Mouse (Mus musculus) midbrain, postnatal 0 days (tissue): ENCODE data around the gene Fasl. TPM values are rescaled to one million over a fixed set of nuclear protein-coding genes. Genes with fewer than 3 reads are reported as not detected.

ENCODE experiments used
- ATAC-seq: fragments of 200-750 bp; cut with Nextera tagmentation; 2 replicates; pipeline ENCODE4 v1.8.0; 2017; ENCODE audit warnings: moderate number of reproducible peaks, mild to moderate bottlenecking, moderate TSS enrichment, moderate library complexity; ENCODE audit not compliant: low FRiP score
- DNase-seq: peaks from one replicate; pipeline ENCODE4 v3.0.0-alpha.2; 2015; ENCODE audit warnings: low spot score
- H3K27ac ChIP-seq: fragments of 300-500 bp; sonication (generic); 2 replicates; pipeline ENCODE4 v1.5.1; 2014; ENCODE audit warnings: low read depth, mild to moderate bottlenecking, low read length, mixed read lengths
- H3K27me3 ChIP-seq: fragments of 300-500 bp; sonication (generic); 2 replicates; pipeline ENCODE4 v1.6.1; 2014; ENCODE audit warnings: low read length, control low read depth, mixed read lengths; ENCODE audit not compliant: insufficient read depth
- H3K36me3 ChIP-seq: fragments of 300-500 bp; sonication (generic); 2 replicates; pipeline ENCODE4 v1.6.1; 2014; ENCODE audit warnings: low read length, control low read depth, mixed read lengths; ENCODE audit not compliant: insufficient read depth
- H3K4me1 ChIP-seq: fragments of 300-500 bp; sonication (generic); 2 replicates; pipeline ENCODE4 v1.6.1; 2014; ENCODE audit warnings: mild to moderate bottlenecking, control low read depth, antibody characterized with exemption, low read length, mixed read lengths; ENCODE audit not compliant: insufficient read depth
- H3K4me2 ChIP-seq: fragments of 300-500 bp; sonication (generic); 2 replicates; pipeline ENCODE4 v1.6.1; 2014; ENCODE audit warnings: low read depth, mild to moderate bottlenecking, low read length, mixed read lengths; ENCODE audit not compliant: poor library complexity, severe bottlenecking
- H3K4me3 ChIP-seq: fragments of 300-500 bp; sonication (generic); 2 replicates; pipeline ENCODE4 v1.5.1; 2014; ENCODE audit warnings: low read depth, mild to moderate bottlenecking, low read length, moderate library complexity
- H3K9ac ChIP-seq: fragments of 300-500 bp; sonication (generic); replicated peaks from 2 replicates; pipeline ENCODE4 v1.6.1; 2014; ENCODE audit warnings: mild to moderate bottlenecking, low read length, moderate library complexity, mixed read lengths; ENCODE audit not compliant: poor library complexity, severe bottlenecking
- H3K9me3 ChIP-seq: fragments of 300-500 bp; sonication (generic); 2 replicates; pipeline ENCODE4 v1.6.1; 2016; ENCODE audit warnings: low read length, control low read depth
- CTCF ChIP-seq: IDR thresholded peaks from 2 replicates; pipeline ENCODE4 v1.5.1; 2016; ENCODE audit warnings: antibody characterized with exemption, mild to moderate bottlenecking
- WGBS: fragments of 180-500 bp; shearing (Covaris S2); extraction: QIAGEN DNeasy Blood & Tissue Kit; methylation state at CpG from one replicate; pipeline ENCODE4 v1.1.7; 2014; 5-methylcytosine and 5-hydroxymethylcytosine counted together
- polyA plus RNA-seq: library from polyadenylated mRNA; unstranded; fragments of >200 nt; fragmentation: Nextera tagmentation; extraction: Ambion mirVana; gene quantifications from 2 replicates; pipeline ENCODE4 v1.2.1, GENCODE M21; 2015
- total RNA-seq: library from RNA; depleted of rRNA; stranded (reverse); fragments of >200 nt; gene quantifications from 2 replicates; pipeline ENCODE4 v1.2.3, GENCODE M21; 2014; rRNA removed

The Fasl gene
- total RNA-seq = 0.05 TPM in 1 of 2 replicates, not detected in the other
- polyA plus RNA-seq = 0.32 and 0.46 TPM in 2 replicates

GRCm38 (mm10) chr1:161788339-161788738 lies at the start of gene Fasl:
TSS of gene Fasl (minus strand) at chr1:161788495.
- no peak within 1 kb of the TSS for H3K4me2 ChIP-seq
- no peak for TF ChIP-seq CTCF
- DNase-seq (no peak), ATAC-seq (no peak)
- whole genome bisulfite sequencing = 87% methylated on average over 9 of the region's 9 CpGs
- H3K4me1 ChIP-seq = no peaks in the 10 kb centered on the region
- H3K4me3 ChIP-seq = no peak within 1 kb of the TSS
- H3K9me3 ChIP-seq = no peaks in the 10 kb centered on the region
- H3K9ac ChIP-seq = no peak within 1 kb of the TSS
- H3K36me3 ChIP-seq = no peaks in the 10 kb centered on the region
- no peaks in the 10 kb centered on the region for H3K27me3 ChIP-seq
- H3K27ac ChIP-seq = no peak within 1 kb of the TSS

- DNase-seq = no peak
- ATAC-seq = no peak
- H3K9me3 ChIP-seq = no peaks in the 10 kb centered on the region
- H3K27ac ChIP-seq = no peak overlapping the region
- no peaks in the 10 kb centered on the region for H3K27me3 ChIP-seq
- no peak overlapping the region for H3K4me2 ChIP-seq
- H3K36me3 ChIP-seq = peaks cover 10% of the 10 kb centered on the region
- H3K4me1 ChIP-seq = no peaks in the 10 kb centered on the region
- H3K9ac ChIP-seq = no peak overlapping the region
- 96% methylated on average over 2 of the region's 2 CpGs for WGBS
- no peak for TF ChIP-seq CTCF
- H3K4me3 ChIP-seq = no peak overlapping the region
These were observed 38.4 kb upstream of the Fasl start for GRCm38 (mm10) chr1:161826677-161827076.

GRCm38 (mm10) chr1:161809428-161809827 lies 21.1 kb upstream of the Fasl start:
- TF ChIP-seq CTCF = no peak
- no peak overlapping the region for H3K27ac ChIP-seq
- DNase-seq (no peak), ATAC-seq (no peak)
- no peaks in the 10 kb centered on the region for H3K4me1 ChIP-seq
- H3K9me3 ChIP-seq = no peaks in the 10 kb centered on the region
- H3K36me3 ChIP-seq = no peaks in the 10 kb centered on the region
- H3K4me3 ChIP-seq = no peak overlapping the region
- H3K9ac ChIP-seq = no peak overlapping the region
- no peaks in the 10 kb centered on the region for H3K27me3 ChIP-seq
- 88% methylated on average over 5 of the region's 5 CpGs for WGBS
- H3K4me2 ChIP-seq = no peak overlapping the region

- 78% methylated on average over 6 of the region's 6 CpGs for whole genome bisulfite sequencing
- Histone ChIP-seq H3K4me2 (no peak overlapping the region), H3K4me1 (no peaks in the 10 kb centered on the region), H3K27ac (no peak overlapping the region), H3K36me3 (no peaks in the 10 kb centered on the region), H3K9ac (no peak overlapping the region), H3K4me3 (no peak overlapping the region), H3K9me3 (no peaks in the 10 kb centered on the region), H3K27me3 (no peaks in the 10 kb centered on the region)
- no peak for DNase-seq
- TF ChIP-seq CTCF = no peak
- no peak for ATAC-seq
These were observed 20.7 kb upstream of the Fasl start for GRCm38 (mm10) chr1:161808980-161809379.

- WGBS = 84% methylated on average over 8 of the region's 8 CpGs
- ATAC-seq (no peak), DNase-seq (no peak)
- Histone ChIP-seq H3K4me2 (no peak overlapping the region), H3K36me3 (no peaks in the 10 kb centered on the region), H3K9me3 (no peaks in the 10 kb centered on the region), H3K4me3 (no peak overlapping the region), H3K27ac (no peak overlapping the region), H3K9ac (no peak overlapping the region), H3K27me3 (no peaks in the 10 kb centered on the region), H3K4me1 (no peaks in the 10 kb centered on the region)
- no peak for TF ChIP-seq CTCF
These were observed 16.3 kb upstream of the Fasl start for GRCm38 (mm10) chr1:161804541-161804971.

- H3K9me3 ChIP-seq = no peaks in the 10 kb centered on the region
- H3K4me1 ChIP-seq = no peaks in the 10 kb centered on the region
- TF ChIP-seq CTCF = no peak
- H3K27ac ChIP-seq = no peak overlapping the region
- ATAC-seq = no peak
- no peak overlapping the region for H3K9ac ChIP-seq
- H3K4me3 ChIP-seq = no peak overlapping the region
- 85% methylated on average over 2 of the region's 2 CpGs for WGBS
- no peak overlapping the region for H3K4me2 ChIP-seq
- no peaks in the 10 kb centered on the region for H3K27me3 ChIP-seq
- DNase-seq = no peak
- no peaks in the 10 kb centered on the region for H3K36me3 ChIP-seq
These were observed 13.0 kb upstream of the Fasl start for GRCm38 (mm10) chr1:161801321-161801720.
